Comparison of ENCODE assay signal across 9 mouse cellular contexts in the genomic region with DNA sequence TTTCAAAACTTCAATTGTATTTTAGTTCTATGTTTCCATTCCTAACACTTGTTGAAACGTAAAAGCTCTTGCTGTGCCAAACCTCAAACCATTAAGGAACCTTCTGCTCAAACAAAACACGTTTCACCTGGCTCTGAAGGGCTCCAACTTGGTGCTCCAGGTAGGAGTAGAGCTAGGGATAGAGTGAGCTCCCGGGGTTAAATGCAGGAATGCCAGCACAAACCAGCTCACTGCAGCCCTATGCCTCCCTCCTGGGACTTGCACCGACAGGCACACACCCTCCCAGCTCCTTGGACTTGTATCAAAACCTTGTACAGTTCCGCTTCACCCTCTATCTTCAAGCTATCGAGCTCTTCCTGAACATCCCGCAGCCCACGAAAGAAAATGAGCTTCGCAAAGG.
A peak's percentile ranks its signal among the peaks of the same experiment; 100 is the strongest.
DNase-seq lines count a peak whose midpoint lies in the region; ATAC-seq lines count a peak whose summit lies in the region.
"Had no signal": no experiment of that assay in that cellular context is flagged by ENCODE, and none has a peak within 500 bp of the region (broad histone marks: within the 10 kb centered on the region; RNA-seq: fewer than 3 reads in every experiment).

No protein-coding gene starts in this region.

- no peak overlapping the region; the same call in 1 of the 2 replicates for H3K4me2 ChIP-seq in hindbrain, embryonic 16.5 days (ENCODE audit: low read length)

- H3K9ac ChIP-seq in hindbrain, embryonic 16.5 days (ENCODE audit: low read depth, low read length): no peak overlapping the region

- H3K27ac ChIP-seq in hindbrain, embryonic 10.5 days: no peak overlapping the region
- H3K27ac ChIP-seq in hindbrain, embryonic 16.5 days (ENCODE audit: low read depth, low read length): no peak overlapping the region

- H3K27me3 ChIP-seq in hindbrain, embryonic 10.5 days (ENCODE audit: insufficient read depth, poor library complexity, severe bottlenecking): peaks cover 11% of the 10 kb centered on the region; the same call in 1 of the 2 replicates
- no peaks in the 10 kb centered on the region; the same call in 1 of the 2 replicates for H3K27me3 ChIP-seq in hindbrain, embryonic 16.5 days (replicated peaks; ENCODE audit: control insufficient read depth, insufficient read depth, low read length)

- no peak for DNase-seq in hindbrain, embryonic 10.5 days (ENCODE audit: low spot score)
- DNase-seq in fat pad, adult 2 months (ENCODE audit: extremely low read depth, low read depth, low spot score): peak; percentile 76
- DNase-seq in kidney, adult 18-20 months: peak; percentile 21
- peak; percentile 41 for DNase-seq in lung, postnatal 36 days
- DNase-seq in MN1 (ENCODE audit: low spot score): no peak
- DNase-seq in left cerebral cortex, postnatal 4 days: no peak
- DNase-seq in cerebellum, postnatal 14 days: no peak

- 33% methylated on average over 9 of the region's 9 CpGs for WGBS in hindbrain, embryonic 10.5 days
- WGBS in hindbrain, embryonic 16.5 days: 34% methylated on average over 9 of the region's 9 CpGs

- H3K9me3 ChIP-seq in hindbrain, embryonic 10.5 days: no peaks in the 10 kb centered on the region
- H3K9me3 ChIP-seq in hindbrain, embryonic 16.5 days (ENCODE audit: control insufficient read depth, low read length): no peaks in the 10 kb centered on the region
- H3K9me3 ChIP-seq: G1E had no signal

- 0 out of 2 replicates have a peak overlapping the region, but pooled peaks have one; percentile 62 for H3K4me3 ChIP-seq in hindbrain, embryonic 10.5 days
- H3K4me3 ChIP-seq in hindbrain, embryonic 16.5 days (ENCODE audit: low read length): no peak overlapping the region

- intact Hi-C loops in left cerebral cortex, postnatal 4 days (cut with DNase I): no loop called here

- peaks cover 32% of the 10 kb centered on the region for H3K4me1 ChIP-seq in hindbrain, embryonic 10.5 days (replicated peaks)
- H3K4me1 ChIP-seq in hindbrain, embryonic 16.5 days (ENCODE audit: control insufficient read depth, insufficient read depth, low read depth, low read length): peaks cover 12% of the 10 kb centered on the region

- no peak for ATAC-seq in hindbrain, embryonic 16.5 days

- H3K36me3 ChIP-seq in hindbrain, embryonic 10.5 days: no peaks in the 10 kb centered on the region
- H3K36me3 ChIP-seq in hindbrain, embryonic 16.5 days (ENCODE audit: control insufficient read depth, insufficient read depth, low read length): no peaks in the 10 kb centered on the region
- H3K36me3 ChIP-seq: G1E had no signal

Comparison
In these comparisons a context has a peak if more than half of its experiments do, and no peak if none do; other contexts are left out.
1. DNase-seq: peak in fat pad, adult 2 months (single experiment), kidney, adult 18-20 months (single experiment) and lung, postnatal 36 days (single experiment); none in hindbrain, embryonic 10.5 days (single experiment), MN1 (single experiment), left cerebral cortex, postnatal 4 days (single experiment) and cerebellum, postnatal 14 days (0 of 2).